Mouse (Mus musculus): Measurements from ENCODE around the gene Wtap.
"Not testable (repeated sequence)": the region's sequence is repeated elsewhere in the genome, so short reads cannot be mapped to it uniquely, and the experiment has no call there.

Gene Wtap

GRCm38 (mm10) chr17:12994069-12994468 lies at the start of gene Wtap:
Gene Wtap (minus strand): TSS chr17:12994169.
- DNase-seq (ENCODE audit: low spot score in 2 of 2) = no peak

GRCm38 (mm10) chr17:13036627-13037192 lies 42.7 kb upstream of the Wtap start:
- not testable (repeated sequence) for DNase-seq (ENCODE audit: low spot score in 2 of 2)

- no peak for DNase-seq (ENCODE audit: low spot score in 2 of 2)
Measured at GRCm38 (mm10) chr17:13013316-13013715, 19.3 kb upstream of the Wtap start.

GRCm38 (mm10) chr17:13009887-13010286 lies 15.9 kb upstream of the Wtap start:
- peak in 1 of 2 experiments; percentile 18 for DNase-seq (ENCODE audit: low spot score in 2 of 2)

GRCm38 (mm10) chr17:13008528-13008927 lies 14.6 kb upstream of the Wtap start:
- no peak for DNase-seq (ENCODE audit: low spot score in 2 of 2)

GRCm38 (mm10) chr17:13007730-13008425 lies 13.9 kb upstream of the Wtap start:
- DNase-seq (ENCODE audit: low spot score in 2 of 2) = peak; percentile 94 to 97

- DNase-seq (ENCODE audit: low spot score in 2 of 2) = no peak
Measured at GRCm38 (mm10) chr17:13006984-13007383, 13.0 kb upstream of the Wtap start.

- not testable (repeated sequence) for DNase-seq (ENCODE audit: low spot score in 2 of 2)
Measured at GRCm38 (mm10) chr17:13006546-13006945, 12.6 kb upstream of the Wtap start, which contains the start of gene Sod2. Gene Sod2 (plus strand): TSS chr17:13006846.

GRCm38 (mm10) chr17:13004436-13004835 lies 10.5 kb upstream of the Wtap start:
- not testable (repeated sequence) for DNase-seq (ENCODE audit: low spot score in 2 of 2)

- DNase-seq (ENCODE audit: low spot score in 2 of 2) = not testable (repeated sequence)
Measured at GRCm38 (mm10) chr17:13002243-13002642, 8.3 kb upstream of the Wtap start.

GRCm38 (mm10) chr17:12999069-12999468 lies 5.1 kb upstream of the Wtap start:
- no peak for DNase-seq (ENCODE audit: low spot score in 2 of 2)

GRCm38 (mm10) chr17:12997890-12998289 lies 3.9 kb upstream of the Wtap start:
- no peak for DNase-seq (ENCODE audit: low spot score in 2 of 2)

GRCm38 (mm10) chr17:12996345-12996744 lies 2.4 kb upstream of the Wtap start:
- DNase-seq (ENCODE audit: low spot score in 2 of 2) = peak; percentile 35 to 39

GRCm38 (mm10) chr17:12992470-12992991 lies 1.4 kb downstream of the Wtap start:
- peak; percentile 84 to 88 for DNase-seq (ENCODE audit: low spot score in 2 of 2)

GRCm38 (mm10) chr17:12991635-12992358 lies 2.2 kb downstream of the Wtap start:
- peak; percentile 77 to 79 for DNase-seq (ENCODE audit: low spot score in 2 of 2)

- no peak for DNase-seq (ENCODE audit: low spot score in 2 of 2)
Measured at GRCm38 (mm10) chr17:12991194-12991634, 2.8 kb downstream of the Wtap start.

- no peak for DNase-seq (ENCODE audit: low spot score in 2 of 2)
Measured at GRCm38 (mm10) chr17:12990567-12991145, 3.3 kb downstream of the Wtap start.

- not testable (repeated sequence) for DNase-seq (ENCODE audit: low spot score in 2 of 2)
Measured at GRCm38 (mm10) chr17:12988096-12988495, 5.9 kb downstream of the Wtap start.

GRCm38 (mm10) chr17:12983988-12984387 lies 10.0 kb downstream of the Wtap start:
- no peak for DNase-seq (ENCODE audit: low spot score in 2 of 2)

- no peak for DNase-seq (ENCODE audit: low spot score in 2 of 2)
Measured at GRCm38 (mm10) chr17:12978546-12978945, 15.4 kb downstream of the Wtap start.

GRCm38 (mm10) chr17:12973851-12974250 lies 20.1 kb downstream of the Wtap start:
- DNase-seq (ENCODE audit: low spot score in 2 of 2) = no peak

- no peak for DNase-seq (ENCODE audit: low spot score in 2 of 2)
Measured at GRCm38 (mm10) chr17:12967173-12967572, 26.8 kb downstream of the Wtap start.

Data from frontal cortex, postnatal 25 days (tissue).